Mouse (Mus musculus) stomach, postnatal 0 days (tissue): ENCODE measurements around the gene 1700010B08Rik. TPM values are rescaled to one million over a fixed set of nuclear protein-coding genes. Genes with fewer than 3 reads are reported as not detected.

ENCODE experiments used
- ATAC-seq: fragments of 200-750 bp; cut with Nextera tagmentation; 2 replicates; pipeline ENCODE4 v1.8.0; 2017; ENCODE audit not compliant: low FRiP score, low TSS enrichment
- DNase-seq: peaks from one replicate; pipeline ENCODE4 v3.0.0-alpha.2; 2016; ENCODE audit warnings: low spot score
- H3K27ac ChIP-seq: fragments of 300-500 bp; sonication (generic); replicated peaks from 2 replicates; pipeline ENCODE4 v1.5.1; 2014; ENCODE audit warnings: mild to moderate bottlenecking, control low read depth
- H3K27me3 ChIP-seq: fragments of 300-500 bp; sonication (generic); 2 replicates; pipeline ENCODE4 v1.6.1; 2014; ENCODE audit warnings: low read length; ENCODE audit not compliant: control insufficient read depth, insufficient read depth
- H3K36me3 ChIP-seq: fragments of 300-500 bp; sonication (generic); 2 replicates; pipeline ENCODE4 v1.6.1; 2014; ENCODE audit warnings: low read length, mixed read lengths; ENCODE audit not compliant: control insufficient read depth, insufficient read depth
- H3K4me1 ChIP-seq: fragments of 300-500 bp; sonication (generic); replicated peaks from 2 replicates; pipeline ENCODE4 v1.6.1; 2014; ENCODE audit warnings: antibody characterized with exemption; ENCODE audit not compliant: control insufficient read depth, insufficient read depth
- H3K4me2 ChIP-seq: fragments of 300-500 bp; sonication (generic); replicated peaks from 2 replicates; pipeline ENCODE4 v1.6.1; 2014; ENCODE audit warnings: low read depth, mild to moderate bottlenecking, control low read depth, moderate library complexity
- H3K4me3 ChIP-seq: fragments of 300-500 bp; sonication (generic); 2 replicates; pipeline ENCODE4 v1.5.1; 2014; ENCODE audit warnings: low read depth, low read length, control low read depth
- H3K9ac ChIP-seq: fragments of 300-500 bp; sonication (generic); 2 replicates; pipeline ENCODE4 v1.6.1; 2014; ENCODE audit warnings: mild to moderate bottlenecking, low read length, control low read depth, mixed read lengths
- H3K9me3 ChIP-seq: fragments of 300-500 bp; sonication (generic); 2 replicates; pipeline ENCODE4 v1.6.1; 2016; ENCODE audit warnings: low read length; ENCODE audit not compliant: control insufficient read depth
- CTCF ChIP-seq: IDR thresholded peaks from 2 replicates; pipeline ENCODE4 v1.5.1; 2016; ENCODE audit warnings: antibody characterized with exemption, low read depth, mild to moderate bottlenecking, moderate library complexity
- EP300 ChIP-seq: optimal IDR thresholded peaks from 2 replicates; pipeline ENCODE3; 2016; ENCODE audit warnings: antibody characterized with exemption
- WGBS: fragments of 180-500 bp; shearing (Covaris S2); extraction: QIAGEN DNeasy Blood & Tissue Kit; methylation state at CpG from one replicate; pipeline ENCODE4 v1.1.7; 2014; 5-methylcytosine and 5-hydroxymethylcytosine counted together
- polyA plus RNA-seq: library from polyadenylated mRNA; unstranded; fragments of >200 nt; fragmentation: Nextera tagmentation; extraction: Ambion mirVana; gene quantifications from 2 replicates; pipeline ENCODE4 v1.2.1, GENCODE M21; 2015

Gene 1700010B08Rik
- polyA plus RNA-seq, 1 experiment from 2014 or later: not detected

- no peak for DNase-seq
Measured at GRCm38 (mm10) chr2:173724940-173725807, 6.0 kb downstream of the 1700010B08Rik start.

GRCm38 (mm10) chr2:173725819-173726218 is 6.6 kb downstream of the 1700010B08Rik start:
- TF ChIP-seq CTCF: no peak
- no peak for TF ChIP-seq EP300
- Histone ChIP-seq H3K9me3 (no peaks in the 10 kb centered on the region), H3K4me1 (no peaks in the 10 kb centered on the region; the same call in 1 of the 2 replicates), H3K27ac (no peak overlapping the region), H3K9ac (no peak overlapping the region), H3K27me3 (no peaks in the 10 kb centered on the region), H3K4me3 (no peak overlapping the region), H3K36me3 (no peaks in the 10 kb centered on the region), H3K4me2 (no peak overlapping the region)
- WGBS: 91% methylated on average over 4 of the region's 4 CpGs
- DNase-seq (no peak), ATAC-seq (no peak)

More at GRCm38 (mm10) chr2:173724940-173725807, 6.0 kb downstream of the 1700010B08Rik start:
- H3K27ac ChIP-seq: no peak overlapping the region
- H3K4me1 ChIP-seq: no peaks in the 10 kb centered on the region; the same call in 1 of the 2 replicates
- ATAC-seq: no peak
- no peaks in the 10 kb centered on the region for H3K9me3 ChIP-seq
- TF ChIP-seq EP300 (no peak), CTCF (no peak)
- 71% methylated on average over 15 of the region's 15 CpGs for WGBS
- H3K4me2 ChIP-seq: no peak overlapping the region
- H3K27me3 ChIP-seq: no peaks in the 10 kb centered on the region
- no peak overlapping the region for H3K9ac ChIP-seq
- no peaks in the 10 kb centered on the region for H3K36me3 ChIP-seq
- H3K4me3 ChIP-seq: no peak overlapping the region

- 16% methylated on average over 9 of the region's 9 CpGs for WGBS
- Histone ChIP-seq H3K27me3 (no peaks in the 10 kb centered on the region), H3K4me1 (no peaks in the 10 kb centered on the region), H3K36me3 (no peaks in the 10 kb centered on the region), H3K27ac (no peak overlapping the region), H3K4me3 (no peak overlapping the region), H3K9me3 (no peaks in the 10 kb centered on the region), H3K4me2 (no peak overlapping the region), H3K9ac (0 out of 2 replicates have a peak overlapping the region, but pooled peaks have one; percentile 27)
- no peak for TF ChIP-seq EP300
- no peak for TF ChIP-seq CTCF
- ATAC-seq (peak; percentile 75), DNase-seq (peak; percentile 24)
Measured at GRCm38 (mm10) chr2:173730444-173730966, 11.3 kb downstream of the 1700010B08Rik start.

- ATAC-seq: no peak
- H3K4me3 ChIP-seq: no peak overlapping the region
- no peaks in the 10 kb centered on the region for H3K9me3 ChIP-seq
- no peak overlapping the region for H3K9ac ChIP-seq
- 46% methylated on average over 2 of the region's 2 CpGs for WGBS
- no peaks in the 10 kb centered on the region for H3K27me3 ChIP-seq
- TF ChIP-seq CTCF: no peak
- no peak overlapping the region for H3K4me2 ChIP-seq
- DNase-seq: no peak
- no peaks in the 10 kb centered on the region; the same call in 1 of the 2 replicates for H3K36me3 ChIP-seq
- H3K4me1 ChIP-seq: peaks cover 6% of the 10 kb centered on the region
- H3K27ac ChIP-seq: no peak overlapping the region
Measured at GRCm38 (mm10) chr2:173734426-173734825, 15.2 kb downstream of the 1700010B08Rik start.

GRCm38 (mm10) chr2:173737222-173737989 is 18.2 kb downstream of the 1700010B08Rik start, which contains the start of gene Vapb:
Vapb (plus strand) TSS chr2:173737511.
- Histone ChIP-seq H3K27me3 (no peaks in the 10 kb centered on the region), H3K36me3 (no peaks in the 10 kb centered on the region; the same call in 1 of the 2 replicates), H3K27ac (peak within 1 kb of the TSS; percentile 86), H3K9me3 (no peaks in the 10 kb centered on the region), H3K4me3 (peak within 1 kb of the TSS; percentile 85), H3K4me2 (peak within 1 kb of the TSS; percentile 86), H3K9ac (peak within 1 kb of the TSS; percentile 89), H3K4me1 (peaks cover 9% of the 10 kb centered on the region)
- DNase-seq: peak; percentile 99
- TF ChIP-seq CTCF (peak; percentile 55), EP300 (no peak)
- under 1% methylated on average over 69 of the region's 70 CpGs for WGBS
- ATAC-seq: peak; percentile 97
